Mouse (Mus musculus) neutrophil, adult 5-6 weeks (primary cell): ENCODE results near the gene Anks6. TPM values are rescaled to one million over a fixed set of nuclear protein-coding genes. Genes with fewer than 3 reads are reported as not detected.

Source experiments
- total RNA-seq: library from RNA; stranded (forward); fragments of 200-1000 nt; gene quantifications from 2 replicates; pipeline ENCODE4 v1.2.3, GENCODE M21; 2017

Anks6 gene
- total RNA-seq, 1 experiment from 2014 or later, result not detected

Other genes starting within 250 kb of the Anks6 start
- not detected in 2 replicates for gene Gabbr2, start 65.6 kb downstream of the Anks6 start, total RNA-seq
- gene Galnt12, start 34.5 kb upstream of the Anks6 start, total RNA-seq, result 13.1 and 13.7 TPM in 2 replicates
- 0.25 TPM in 1 of 2 replicates, not detected in the other for gene Col15a1, start 150.7 kb upstream of the Anks6 start, total RNA-seq